Mouse (Mus musculus): ENCODE measurements around the gene Rab28. TPM values are rescaled to one million over a fixed set of nuclear protein-coding genes. Genes with fewer than 3 reads are reported as not detected.
A peak's percentile ranks its signal among the peaks of the same experiment; 100 is the strongest.

Rab28 gene
- 72.8 and 76.5 TPM in 2 replicates for polyA plus RNA-seq (2015; fragmentation: Nextera tagmentation; extraction: Ambion mirVana)

DNA sequence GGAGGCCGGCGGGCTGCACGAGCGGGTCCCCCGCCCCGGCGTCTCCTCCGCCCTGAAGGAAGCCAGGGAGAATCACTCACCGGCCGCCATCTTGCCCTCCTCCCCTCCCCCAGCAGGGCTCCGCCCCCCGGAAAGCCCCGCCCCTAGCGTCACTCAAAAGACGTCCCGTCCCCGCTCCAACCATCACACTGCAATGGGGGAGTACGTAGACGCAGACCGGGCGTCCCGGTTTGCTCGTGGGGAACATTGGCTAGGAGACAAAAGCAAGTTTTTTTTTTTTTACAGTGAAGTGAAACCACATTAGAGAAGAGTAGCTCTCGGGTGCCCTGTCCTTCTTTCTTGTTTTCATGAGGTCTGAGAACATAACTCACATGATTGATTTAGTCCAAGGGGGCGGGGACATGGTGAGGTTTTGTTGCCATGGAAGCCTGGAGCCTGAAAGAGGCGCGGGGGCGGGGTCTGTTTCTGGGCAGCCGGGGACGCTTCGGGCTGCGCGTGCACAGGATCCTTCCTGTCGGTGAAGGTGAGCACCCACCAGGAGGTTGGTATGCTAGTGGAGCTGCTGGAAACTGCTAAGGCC, at the start of gene Rab28:
Rab28 (minus strand) TSS at position 107 of the 580 bp plus-strand sequence.
- WGBS: under 1% methylated on average over 31 of the region's 34 CpGs

DNA sequence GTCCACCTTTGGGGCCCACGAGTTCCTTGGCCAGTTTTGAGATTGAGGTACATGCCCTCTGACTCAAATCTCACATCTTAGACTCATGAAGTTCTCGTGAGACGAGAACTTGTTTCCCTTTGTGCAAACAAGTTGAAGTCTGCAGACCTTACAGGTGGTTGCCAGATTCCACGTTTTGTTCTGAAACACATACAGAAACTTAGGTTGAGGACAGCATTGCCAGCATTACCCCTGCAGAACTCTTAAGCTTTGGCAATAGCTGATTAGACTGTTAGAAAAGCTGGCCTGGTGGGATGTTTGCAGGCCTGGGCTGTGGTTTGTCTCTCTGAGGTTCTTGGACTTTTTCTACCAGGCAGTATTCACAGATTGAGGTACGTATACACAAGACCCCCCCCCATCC, 49.4 kb upstream of the Rab28 start:
- Histone ChIP-seq H3K36me3 (no peaks in the 10 kb centered on the region), H3K4me3 (replicated peaks) (no peak overlapping the region), H3K9me3 (no peaks in the 10 kb centered on the region), H3K4me1 (peaks cover 5% of the 10 kb centered on the region; the same call in 1 of the 2 replicates), H3K27ac (no peak overlapping the region), H3K9ac (no peak overlapping the region), H3K27me3 (replicated peaks) (peaks cover 78% of the 10 kb centered on the region), H3K4me2 (no peak overlapping the region)
- ATAC-seq (ENCODE audit: insufficient read depth, low FRiP score, low read depth): no peak
- 33% methylated on average over 5 of the region's 5 CpGs for WGBS

More for the DNA sequence above, at the start of gene Rab28:
- peak; percentile 96 for ATAC-seq (ENCODE audit: insufficient read depth, low FRiP score, low read depth)
- Histone ChIP-seq H3K27ac (peak within 1 kb of the TSS; percentile 91), H3K36me3 (no peaks in the 10 kb centered on the region), H3K4me2 (peak within 1 kb of the TSS; percentile 97), H3K9ac (peak within 1 kb of the TSS; percentile 91), H3K4me3 (replicated peaks) (peak within 1 kb of the TSS; percentile 97), H3K27me3 (replicated peaks) (no peaks in the 10 kb centered on the region), H3K9me3 (no peaks in the 10 kb centered on the region), H3K4me1 (peaks cover 4% of the 10 kb centered on the region; the same call in 1 of the 2 replicates)

GRCm38 (mm10) chr5:41756396-41756795, 48.4 kb upstream of the Rab28 start:
- H3K36me3 ChIP-seq: no peaks in the 10 kb centered on the region
- WGBS: 19% methylated on average over 4 of the region's 4 CpGs
- H3K27me3 ChIP-seq (replicated peaks): peaks cover 78% of the 10 kb centered on the region
- ATAC-seq (ENCODE audit: insufficient read depth, low FRiP score, low read depth): no peak
- H3K4me2 ChIP-seq: no peak overlapping the region
- H3K4me1 ChIP-seq: peaks cover 2% of the 10 kb centered on the region; the same call in 1 of the 2 replicates
- no peak overlapping the region for H3K4me3 ChIP-seq (replicated peaks)
- no peak overlapping the region for H3K9ac ChIP-seq
- no peaks in the 10 kb centered on the region for H3K9me3 ChIP-seq
- H3K27ac ChIP-seq: no peak overlapping the region

DNA sequence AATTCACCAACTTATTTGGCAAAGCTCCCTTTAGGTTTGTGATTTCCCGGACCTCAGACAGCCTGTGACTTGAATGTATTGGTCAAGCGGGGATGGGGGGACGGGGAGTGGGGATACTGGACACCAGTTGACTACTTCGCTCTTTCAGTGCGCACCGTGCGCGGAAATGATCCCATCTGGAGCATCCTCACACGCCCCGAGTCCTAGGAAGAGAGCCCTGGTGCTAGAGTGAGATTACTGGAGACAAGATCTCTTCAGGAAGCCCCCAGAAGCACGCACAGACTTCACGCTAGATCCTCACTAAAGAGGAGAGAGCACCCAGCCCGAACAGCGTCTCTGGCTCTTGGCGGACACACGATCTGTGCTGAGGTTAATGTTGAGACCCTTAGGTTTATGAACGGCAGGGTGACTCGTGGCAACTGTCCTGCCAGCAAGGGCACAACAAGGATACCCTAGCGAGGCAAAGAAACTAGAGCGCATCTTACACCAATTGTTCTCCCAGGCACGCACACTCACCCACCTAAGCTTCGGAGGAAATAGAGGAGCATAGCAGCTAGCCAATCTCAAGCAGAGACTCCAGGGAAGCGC, 47.5 kb upstream of the Rab28 start:
- ATAC-seq (ENCODE audit: insufficient read depth, low FRiP score, low read depth): no peak
- WGBS: 4% methylated on average over 23 of the region's 23 CpGs
- peak overlapping the region; percentile 0; the same call in 1 of the 2 replicates for H3K4me3 ChIP-seq (replicated peaks)

DNA sequence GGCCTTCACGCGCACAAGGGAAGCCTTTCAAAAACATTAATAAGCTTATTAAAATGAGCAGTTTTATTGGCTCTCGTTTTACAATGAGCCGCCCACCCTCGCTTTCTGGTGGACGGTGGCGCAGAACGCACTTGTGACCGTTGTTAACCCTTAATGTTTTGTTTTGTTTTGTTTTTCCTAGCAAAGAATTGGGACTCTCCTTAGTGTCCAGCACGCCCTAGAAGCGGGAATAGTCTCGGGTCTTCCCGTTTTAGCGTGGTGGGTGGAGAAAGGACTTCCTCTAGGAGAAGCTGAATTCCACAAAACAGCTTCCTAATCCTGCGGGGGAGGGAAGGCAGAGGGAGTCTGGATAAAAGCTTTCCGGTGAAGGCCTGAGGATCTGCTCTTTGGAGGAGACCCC, 46.9 kb upstream of the Rab28 start:
- Histone ChIP-seq H3K9me3 (no peaks in the 10 kb centered on the region), H3K4me3 (replicated peaks) (peak overlapping the region; percentile 22; the same call in 1 of the 2 replicates), H3K27ac (no peak overlapping the region), H3K4me1 (no peaks in the 10 kb centered on the region; the same call in 1 of the 2 replicates), H3K27me3 (replicated peaks) (peaks cover 79% of the 10 kb centered on the region), H3K9ac (no peak overlapping the region), H3K4me2 (peak overlapping the region; percentile 41), H3K36me3 (no peaks in the 10 kb centered on the region)
- under 1% methylated on average over 16 of the region's 16 CpGs for WGBS
- ATAC-seq (ENCODE audit: insufficient read depth, low FRiP score, low read depth): no peak

More for the DNA sequence above, 47.5 kb upstream of the Rab28 start:
- Histone ChIP-seq H3K4me2 (peak overlapping the region; percentile 33), H3K9ac (no peak overlapping the region), H3K4me1 (no peaks in the 10 kb centered on the region; the same call in 1 of the 2 replicates), H3K27ac (no peak overlapping the region), H3K9me3 (no peaks in the 10 kb centered on the region), H3K36me3 (no peaks in the 10 kb centered on the region), H3K27me3 (replicated peaks) (peaks cover 79% of the 10 kb centered on the region)

- Histone ChIP-seq H3K4me2 (peak overlapping the region; percentile 41), H3K4me1 (no peaks in the 10 kb centered on the region; the same call in 1 of the 2 replicates), H3K9ac (no peak overlapping the region), H3K27me3 (replicated peaks) (peaks cover 79% of the 10 kb centered on the region), H3K9me3 (no peaks in the 10 kb centered on the region), H3K27ac (no peak overlapping the region), H3K4me3 (replicated peaks) (peak overlapping the region; percentile 22; the same call in 1 of the 2 replicates), H3K36me3 (no peaks in the 10 kb centered on the region)
- WGBS: 5% methylated on average over 17 of the region's 17 CpGs
- ATAC-seq (ENCODE audit: insufficient read depth, low FRiP score, low read depth): no peak
Observed at GRCm38 (mm10) chr5:41754226-41754775, 46.3 kb upstream of the Rab28 start.

DNA sequence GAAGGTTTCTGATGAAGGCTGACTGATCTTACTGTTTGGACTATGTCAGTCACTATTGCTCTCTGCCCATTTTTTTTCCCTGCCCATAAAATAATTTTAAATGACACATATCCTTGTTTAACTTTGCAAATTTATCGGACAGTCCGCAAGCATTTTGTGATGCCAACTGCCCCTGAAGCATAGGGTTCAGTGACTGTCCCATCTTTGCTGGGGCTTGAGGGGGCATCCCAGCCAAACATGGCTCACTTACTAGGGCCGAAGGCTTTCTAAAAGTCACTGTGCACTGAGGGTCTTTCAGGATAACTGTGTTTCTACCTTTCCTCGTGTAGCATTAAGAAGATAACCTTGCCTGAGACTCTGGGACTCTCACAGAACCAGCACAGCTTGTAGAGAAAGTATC, 44.8 kb upstream of the Rab28 start:
- no peak for ATAC-seq (ENCODE audit: insufficient read depth, low FRiP score, low read depth)
- Histone ChIP-seq H3K4me1 (no peaks in the 10 kb centered on the region; the same call in 1 of the 2 replicates), H3K27ac (no peak overlapping the region), H3K4me2 (no peak overlapping the region), H3K9me3 (no peaks in the 10 kb centered on the region), H3K27me3 (replicated peaks) (peaks cover 80% of the 10 kb centered on the region), H3K36me3 (no peaks in the 10 kb centered on the region), H3K9ac (no peak overlapping the region), H3K4me3 (replicated peaks) (no peak overlapping the region)
- 42% methylated on average over 4 of the region's 4 CpGs for WGBS

DNA sequence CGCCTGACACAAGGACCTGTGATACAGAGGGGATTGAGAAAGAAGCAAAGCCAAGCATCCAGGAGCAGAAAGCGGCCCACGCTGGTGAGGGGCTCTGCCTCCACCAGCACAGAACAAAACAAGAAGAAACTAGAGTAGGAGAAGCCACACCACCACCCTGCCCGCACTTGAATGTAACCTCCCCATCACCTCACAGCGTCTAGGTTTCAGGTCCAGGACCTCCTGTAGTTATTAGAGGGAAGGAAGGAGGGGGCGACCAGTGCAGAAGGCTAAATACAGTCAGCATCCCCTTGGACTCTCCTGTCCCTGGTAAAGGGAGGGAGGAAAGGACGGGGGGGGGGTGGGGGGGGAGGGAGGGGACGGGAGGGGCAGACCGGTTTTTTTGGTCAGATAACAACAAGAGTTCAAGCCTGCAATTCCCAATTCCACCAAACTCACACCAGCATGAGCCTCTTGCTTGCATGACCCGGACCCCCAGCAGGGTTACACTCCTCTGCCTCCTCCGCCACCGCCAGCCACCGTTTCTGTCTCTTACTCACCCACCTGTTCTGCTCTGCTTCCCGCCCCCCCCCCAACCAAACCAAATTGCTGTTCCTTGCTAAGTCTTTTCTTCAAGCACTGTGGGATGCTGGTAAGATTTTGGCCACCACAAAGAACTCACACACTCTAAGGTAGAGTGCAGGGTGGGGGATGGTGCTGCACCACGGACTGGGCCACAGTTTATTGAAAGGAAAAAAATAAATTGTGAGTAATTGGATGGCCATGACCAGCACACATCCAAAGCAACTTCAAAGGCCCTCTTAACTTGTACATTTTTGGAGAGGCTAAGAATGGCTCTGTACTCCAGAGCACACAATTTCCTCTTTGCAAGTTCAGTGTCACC, 37.2 kb upstream of the Rab28 start:
- no peak for ATAC-seq (ENCODE audit: insufficient read depth, low FRiP score, low read depth)
- H3K9me3 ChIP-seq: no peaks in the 10 kb centered on the region
- no peaks in the 10 kb centered on the region for H3K36me3 ChIP-seq
- H3K9ac ChIP-seq: no peak overlapping the region
- no peak overlapping the region for H3K4me3 ChIP-seq (replicated peaks)
- 15% methylated on average over 12 of the region's 15 CpGs for WGBS
- no peaks in the 10 kb centered on the region for H3K4me1 ChIP-seq
- no peak overlapping the region for H3K27ac ChIP-seq
- peaks cover 31% of the 10 kb centered on the region for H3K27me3 ChIP-seq (replicated peaks)
- H3K4me2 ChIP-seq: no peak overlapping the region

DNA sequence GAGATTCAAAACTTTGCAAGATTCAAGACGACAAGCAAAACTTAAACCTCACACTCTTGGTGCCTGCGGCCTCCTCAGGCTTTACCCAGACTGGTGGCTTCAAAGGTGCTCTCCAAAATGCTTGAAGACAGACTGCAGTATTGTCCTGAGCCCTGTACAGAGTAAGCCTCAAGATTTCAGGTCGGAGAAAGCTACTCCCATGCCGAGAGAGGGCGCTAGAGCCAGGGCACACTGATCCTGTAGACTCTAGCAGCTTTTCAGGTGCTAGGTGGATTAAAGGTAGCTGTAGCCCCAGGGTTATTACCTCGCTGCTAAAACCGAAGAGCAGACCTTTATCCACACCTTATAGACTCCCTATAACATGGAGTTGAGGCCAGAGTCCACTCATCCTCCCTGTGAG, 36.3 kb upstream of the Rab28 start:
- Histone ChIP-seq H3K27ac (no peak overlapping the region), H3K4me2 (no peak overlapping the region), H3K27me3 (replicated peaks) (peaks cover 25% of the 10 kb centered on the region), H3K9ac (no peak overlapping the region), H3K9me3 (no peaks in the 10 kb centered on the region), H3K4me3 (replicated peaks) (no peak overlapping the region), H3K36me3 (no peaks in the 10 kb centered on the region), H3K4me1 (no peaks in the 10 kb centered on the region)
- 20% methylated on average over 7 of the region's 7 CpGs for WGBS
- ATAC-seq (ENCODE audit: insufficient read depth, low FRiP score, low read depth): no peak

- Histone ChIP-seq H3K27me3 (replicated peaks) (0 out of 2 replicates have a peak, but pooled peaks cover under 1% of the 10 kb centered on the region), H3K36me3 (no peaks in the 10 kb centered on the region), H3K4me1 (no peaks in the 10 kb centered on the region), H3K4me2 (no peak overlapping the region), H3K9me3 (no peaks in the 10 kb centered on the region), H3K9ac (no peak overlapping the region), H3K27ac (no peak overlapping the region), H3K4me3 (replicated peaks) (no peak overlapping the region)
- 59% methylated on average over 6 of the region's 6 CpGs for WGBS
- ATAC-seq (ENCODE audit: insufficient read depth, low FRiP score, low read depth): no peak
Observed at GRCm38 (mm10) chr5:41738817-41739216, 30.9 kb upstream of the Rab28 start.

- no peaks in the 10 kb centered on the region for H3K27me3 ChIP-seq (replicated peaks)
- H3K36me3 ChIP-seq: no peaks in the 10 kb centered on the region
- H3K27ac ChIP-seq: no peak overlapping the region
- no peak overlapping the region for H3K4me3 ChIP-seq (replicated peaks)
- WGBS: 47% methylated on average over 5 of the region's 5 CpGs
- ATAC-seq (ENCODE audit: insufficient read depth, low FRiP score, low read depth): no peak
- no peaks in the 10 kb centered on the region for H3K4me1 ChIP-seq
- H3K4me2 ChIP-seq: no peak overlapping the region
- H3K9me3 ChIP-seq: no peaks in the 10 kb centered on the region
- H3K9ac ChIP-seq: no peak overlapping the region
Observed at GRCm38 (mm10) chr5:41737039-41737438, 29.1 kb upstream of the Rab28 start.
